Mouse (Mus musculus) kidney, adult 2 months (tissue): ENCODE results near the gene Thbs1. TPM values are rescaled to one million over a fixed set of nuclear protein-coding genes. Genes with fewer than 3 reads are reported as not detected.

ENCODE experiments used
- DNase-seq: peaks from one replicate; pipeline ENCODE4 v3.0.0; 2021
- H3K27ac ChIP-seq: fragments of 200-500 bp; 2 replicates; pipeline ENCODE4 v1.5.1; 2012; ENCODE audit warnings: low read depth, low read length, control low read depth, inconsistent platforms; ENCODE audit not compliant: insufficient read depth
- H3K27me3 ChIP-seq: fragments of 200-500 bp; replicated peaks from 2 replicates; pipeline ENCODE4 v1.6.1; 2012; ENCODE audit warnings: mild to moderate bottlenecking, moderate library complexity, low read length, inconsistent platforms; ENCODE audit not compliant: control insufficient read depth, insufficient read depth
- H3K36me3 ChIP-seq: fragments of 200-500 bp; 2 replicates; pipeline ENCODE4 v1.6.1; 2012; ENCODE audit warnings: mild to moderate bottlenecking, moderate library complexity, low read length, inconsistent platforms; ENCODE audit not compliant: control insufficient read depth, insufficient read depth
- H3K4me1 ChIP-seq: fragments of 200-500 bp; 2 replicates; pipeline ENCODE4 v1.6.1; 2011; ENCODE audit warnings: low read length; ENCODE audit not compliant: control insufficient read depth, insufficient read depth
- H3K4me3 ChIP-seq: fragments of 200-500 bp; 2 replicates; pipeline ENCODE4 v1.5.1; 2011; ENCODE audit warnings: mild to moderate bottlenecking, low read depth, low read length, control low read depth; ENCODE audit not compliant: insufficient read depth
- CTCF ChIP-seq: fragments of 200-500 bp; conservative IDR thresholded peaks from 2 replicates; pipeline ENCODE4 v1.5.1; 2011; ENCODE audit warnings: low read depth, mild to moderate bottlenecking, control low read depth, low read length, moderate library complexity, mixed read lengths; ENCODE audit not compliant: insufficient read depth, insufficient read length
- POLR2A ChIP-seq: fragments of 200-500 bp; IDR thresholded peaks from one replicate; pipeline ENCODE4 v1.6.1; 2011; ENCODE audit warnings: low read depth, low read length, control low read depth
- WGBS: fragments of 180-500 bp; shearing (Covaris S2); methylation state at CpG from one replicate; pipeline ENCODE4 v1.1.7; 2018; 5-methylcytosine and 5-hydroxymethylcytosine counted together
- polyA plus RNA-seq: library from polyadenylated mRNA; depleted of rRNA; stranded (reverse); fragments of >200 nt; gene quantifications from 2 replicates; pipeline ENCODE4 v1.2.3, GENCODE M21; 2012

Gene Thbs1
- polyA plus RNA-seq, 1 experiment, result 19.8 TPM

- no peaks in the 10 kb centered on the region for H3K36me3 ChIP-seq
- TF ChIP-seq CTCF (no peak), POLR2A (no peak)
- H3K27me3 ChIP-seq, result no peaks in the 10 kb centered on the region
- no peak overlapping the region for H3K4me3 ChIP-seq
- H3K27ac ChIP-seq, result no peak overlapping the region
- 80% methylated on average over 4 of the region's 4 CpGs for WGBS
- H3K4me1 ChIP-seq, result no peaks in the 10 kb centered on the region
- DNase-seq, result no peak
Measured at GRCm38 (mm10) chr2:118148321-118149142, 36.9 kb downstream of the Thbs1 start.

DNA sequence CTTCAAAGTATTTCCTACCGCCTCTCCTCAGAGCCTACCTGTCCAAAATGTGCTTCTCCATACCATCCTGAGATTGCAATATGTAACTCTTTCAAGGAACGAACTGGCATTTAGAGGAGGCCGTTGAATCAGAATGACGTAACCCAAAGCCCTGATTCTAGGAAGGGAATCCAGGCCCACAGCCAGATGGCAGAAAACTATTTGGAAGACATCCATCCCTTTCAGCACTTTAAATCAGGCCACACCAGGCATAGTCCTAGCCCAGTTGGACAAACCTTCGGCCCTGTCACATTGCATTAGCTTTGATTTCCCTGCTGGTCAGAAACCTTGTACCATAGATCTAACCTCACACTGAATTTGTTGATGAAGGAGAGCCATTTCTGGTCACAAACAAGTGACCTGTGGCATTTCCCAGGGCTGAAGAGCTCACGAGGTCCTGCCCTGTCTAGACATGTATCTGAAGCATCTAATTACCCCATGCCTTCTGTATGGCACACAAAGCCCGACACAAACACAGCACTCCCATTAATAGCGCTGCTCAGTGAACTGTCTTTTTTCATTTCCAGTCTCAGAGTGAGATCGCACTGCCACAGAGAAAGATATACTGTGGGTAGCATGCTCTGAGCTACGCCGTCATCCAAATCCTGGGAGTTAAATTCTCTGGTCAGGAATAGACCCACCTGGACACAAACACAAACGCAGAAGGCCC lies 38.3 kb downstream of the Thbs1 start:
- no peak overlapping the region for H3K4me3 ChIP-seq
- H3K4me1 ChIP-seq, result no peaks in the 10 kb centered on the region
- H3K27me3 ChIP-seq, result no peaks in the 10 kb centered on the region
- no peaks in the 10 kb centered on the region for H3K36me3 ChIP-seq
- DNase-seq, result peak; percentile 67
- WGBS, result 57% methylated on average over 12 of the region's 12 CpGs
- TF ChIP-seq CTCF (no peak), POLR2A (no peak)
- no peak overlapping the region for H3K27ac ChIP-seq

- Histone ChIP-seq H3K27ac (no peak overlapping the region), H3K4me1 (peaks cover 2% of the 10 kb centered on the region; the same call in 1 of the 2 replicates), H3K4me3 (no peak overlapping the region), H3K36me3 (no peaks in the 10 kb centered on the region), H3K27me3 (no peaks in the 10 kb centered on the region)
- 88% methylated on average over 3 of the region's 3 CpGs for WGBS
- no peak for TF ChIP-seq POLR2A
- TF ChIP-seq CTCF, result no peak
- DNase-seq, result no peak
Measured at GRCm38 (mm10) chr2:118158095-118158494, 46.4 kb downstream of the Thbs1 start.

DNA sequence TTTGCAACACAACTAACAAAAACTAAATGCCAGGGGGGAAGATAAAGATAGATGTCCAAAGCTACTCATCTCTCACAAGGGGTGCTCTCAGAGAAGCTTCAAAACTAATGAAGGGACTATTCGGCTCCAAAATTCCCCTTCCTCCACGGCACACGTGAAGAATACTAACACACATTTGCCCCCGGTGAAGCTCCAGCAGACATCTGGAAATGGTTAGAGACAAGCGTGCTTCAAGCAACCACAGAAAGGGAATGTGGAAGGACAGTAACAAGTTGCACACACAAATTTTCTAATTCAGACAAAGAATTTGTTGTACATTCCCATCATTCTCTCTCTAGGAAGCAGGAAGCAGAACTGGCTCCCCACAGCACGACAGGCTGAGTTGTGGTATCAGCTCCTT lies 47.5 kb downstream of the Thbs1 start:
- H3K36me3 ChIP-seq, result no peaks in the 10 kb centered on the region
- WGBS, result 75% methylated on average over 6 of the region's 6 CpGs
- H3K4me3 ChIP-seq, result no peak overlapping the region
- peaks cover 2% of the 10 kb centered on the region; the same call in 1 of the 2 replicates for H3K4me1 ChIP-seq
- no peaks in the 10 kb centered on the region for H3K27me3 ChIP-seq
- H3K27ac ChIP-seq, result no peak overlapping the region
- no peak for TF ChIP-seq CTCF
- no peak for DNase-seq

DNA sequence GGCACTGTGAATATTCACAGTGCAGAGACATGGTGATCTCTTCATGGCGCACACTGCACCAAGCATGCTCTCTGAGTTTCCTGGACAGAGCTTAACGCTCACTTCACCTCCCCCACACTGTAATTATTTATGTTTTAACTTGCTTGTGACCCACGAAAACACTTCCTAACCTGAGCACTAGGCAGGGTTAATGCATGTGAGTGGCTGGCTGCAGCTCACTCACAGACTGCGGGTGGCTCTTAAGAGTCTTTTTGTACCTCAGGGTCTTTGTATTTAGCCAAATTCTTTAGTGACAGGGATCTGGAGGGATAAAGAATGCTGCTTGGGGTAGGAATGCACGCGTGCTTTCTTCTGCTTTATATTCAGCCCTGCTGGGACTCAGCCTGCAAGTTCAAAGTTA lies 48.9 kb downstream of the Thbs1 start:
- H3K36me3 ChIP-seq, result no peaks in the 10 kb centered on the region
- no peak for TF ChIP-seq CTCF
- no peak for TF ChIP-seq POLR2A
- H3K27me3 ChIP-seq, result no peaks in the 10 kb centered on the region
- 35% methylated on average over 6 of the region's 6 CpGs for WGBS
- H3K27ac ChIP-seq, result no peak overlapping the region
- peaks cover 2% of the 10 kb centered on the region; the same call in 1 of the 2 replicates for H3K4me1 ChIP-seq
- DNase-seq, result no peak
- no peak overlapping the region for H3K4me3 ChIP-seq

DNA sequence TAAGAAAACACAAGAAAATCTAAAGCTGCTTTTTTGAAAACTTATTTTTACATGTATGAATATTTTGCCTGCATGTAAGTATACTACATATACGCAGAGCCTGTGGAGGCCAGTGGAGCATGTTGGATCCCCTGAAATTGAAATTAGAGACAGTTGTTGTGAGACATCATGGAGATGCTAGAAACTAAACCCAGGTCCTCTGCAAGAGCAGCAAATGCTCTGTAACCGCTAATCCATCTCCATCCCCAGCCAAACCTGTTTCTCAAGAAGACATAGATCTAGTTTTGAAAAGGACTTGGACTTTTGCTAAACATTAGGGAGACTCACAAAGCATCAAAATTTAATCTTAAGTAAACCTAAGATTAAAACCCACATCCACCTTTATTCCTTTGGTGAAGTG lies 49.3 kb downstream of the Thbs1 start:
- Histone ChIP-seq H3K4me3 (no peak overlapping the region), H3K27ac (no peak overlapping the region), H3K36me3 (no peaks in the 10 kb centered on the region), H3K4me1 (peaks cover under 1% of the 10 kb centered on the region; the same call in 1 of the 2 replicates), H3K27me3 (no peaks in the 10 kb centered on the region)
- DNase-seq, result no peak
- no peak for TF ChIP-seq CTCF
- TF ChIP-seq POLR2A, result no peak
- 92% methylated on average over 2 of the region's 2 CpGs for WGBS

DNA sequence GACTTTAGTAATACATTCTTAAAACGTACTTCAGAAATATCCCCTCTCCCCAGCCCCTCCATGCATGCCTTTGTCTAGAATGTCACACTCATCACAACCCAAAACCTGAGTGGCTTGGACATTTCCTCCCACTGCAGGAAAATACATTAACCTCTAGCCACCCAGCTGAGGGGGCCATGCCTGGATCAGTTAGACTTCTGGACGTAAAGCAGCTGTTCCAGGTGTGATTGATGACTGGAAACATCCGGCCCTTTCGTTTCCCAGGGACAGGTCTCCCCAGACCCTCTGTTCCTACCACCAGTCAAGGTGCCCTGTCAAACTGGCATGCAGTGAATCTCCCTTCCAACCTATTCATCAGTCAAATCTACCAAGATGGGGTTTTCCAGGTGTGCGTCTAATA lies 50.8 kb downstream of the Thbs1 start:
- no peaks in the 10 kb centered on the region for H3K27me3 ChIP-seq
- H3K36me3 ChIP-seq, result no peaks in the 10 kb centered on the region
- no peak for DNase-seq
- 76% methylated on average over 5 of the region's 5 CpGs for WGBS
- no peak overlapping the region for H3K4me3 ChIP-seq
- H3K27ac ChIP-seq, result no peak overlapping the region
- H3K4me1 ChIP-seq, result no peaks in the 10 kb centered on the region
- TF ChIP-seq POLR2A, result no peak
- no peak for TF ChIP-seq CTCF
